Mouse (Mus musculus) cortical plate, adult 2 months (tissue): ENCODE results near the gene A230072I06Rik. TPM values are rescaled to one million over a fixed set of nuclear protein-coding genes. Genes with fewer than 3 reads are reported as not detected.

Source experiments
- H3K27ac ChIP-seq: fragments of 200-500 bp; 2 replicates; pipeline ENCODE4 v1.5.1; 2012; ENCODE audit warnings: low read length, control low read depth, inconsistent platforms; ENCODE audit not compliant: insufficient read depth
- H3K4me1 ChIP-seq: fragments of 200-500 bp; 2 replicates; pipeline ENCODE4 v1.6.1; 2011; ENCODE audit warnings: low read length; ENCODE audit not compliant: control insufficient read depth, insufficient read depth
- H3K4me3 ChIP-seq: fragments of 200-500 bp; 2 replicates; pipeline ENCODE4 v1.5.1; 2011; ENCODE audit warnings: mild to moderate bottlenecking, low read length, control low read depth; ENCODE audit not compliant: insufficient read depth
- CTCF ChIP-seq: fragments of 200-500 bp; IDR thresholded peaks from 2 replicates; pipeline ENCODE4 v1.5.1; 2011; ENCODE audit warnings: mild to moderate bottlenecking, control low read depth, low read length; ENCODE audit not compliant: insufficient read depth; ENCODE audit errors: extremely low read depth
- POLR2A ChIP-seq: fragments of 200-500 bp; IDR thresholded peaks from 2 replicates; pipeline ENCODE4 v1.6.1; 2011; ENCODE audit warnings: mild to moderate bottlenecking, low read length, control low read depth; ENCODE audit not compliant: insufficient read depth; ENCODE audit errors: extremely low read depth
- polyA plus RNA-seq: library from polyadenylated mRNA; depleted of rRNA; stranded (reverse); fragments of >200 nt; gene quantifications from 2 replicates; pipeline ENCODE4 v1.2.3, GENCODE M21; 2012; rRNA removed

The A230072I06Rik gene
- polyA plus RNA-seq, 1 experiment = not detected

DNA sequence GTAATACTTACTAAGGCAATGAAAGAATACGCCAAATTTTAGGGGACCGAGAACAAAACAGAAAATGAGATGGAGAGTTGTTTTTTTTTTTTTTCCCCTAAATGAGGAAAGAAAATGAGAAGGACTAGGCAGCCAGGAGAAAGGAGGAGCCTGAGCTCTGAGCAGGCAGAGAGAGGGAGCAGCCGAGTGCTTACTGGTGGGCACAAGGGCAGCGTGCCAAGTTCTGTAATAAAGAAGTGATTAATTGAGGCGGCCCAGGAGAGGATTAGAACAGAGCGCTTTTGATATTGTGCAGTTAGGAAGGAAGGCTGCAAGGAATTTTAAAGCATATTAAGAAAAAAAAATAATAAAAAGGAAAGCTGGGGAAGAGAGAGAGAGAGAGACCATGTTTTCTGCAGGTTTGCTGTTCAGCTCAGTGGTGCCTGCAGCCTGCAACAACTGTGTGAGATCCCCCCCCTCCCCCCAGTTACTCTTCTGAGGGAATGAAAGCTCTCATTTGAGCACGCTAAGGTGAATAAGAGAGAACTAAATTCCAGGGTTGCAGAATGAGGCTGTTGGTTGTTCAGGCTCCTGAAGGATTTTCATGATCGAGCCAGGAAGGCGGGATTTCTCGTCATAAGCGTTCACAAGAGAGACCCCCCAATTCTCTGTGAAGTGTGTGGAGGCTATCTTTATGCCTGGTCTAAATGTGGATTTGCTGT lies 41.3 kb downstream of the A230072I06Rik start:
- TF ChIP-seq CTCF (no peak), POLR2A (no peak)
- Histone ChIP-seq H3K4me1 (no peaks in the 10 kb centered on the region; the same call in 1 of the 2 replicates), H3K27ac (peak overlapping the region; percentile 28; the same call in 1 of the 2 replicates), H3K4me3 (no peak overlapping the region)

DNA sequence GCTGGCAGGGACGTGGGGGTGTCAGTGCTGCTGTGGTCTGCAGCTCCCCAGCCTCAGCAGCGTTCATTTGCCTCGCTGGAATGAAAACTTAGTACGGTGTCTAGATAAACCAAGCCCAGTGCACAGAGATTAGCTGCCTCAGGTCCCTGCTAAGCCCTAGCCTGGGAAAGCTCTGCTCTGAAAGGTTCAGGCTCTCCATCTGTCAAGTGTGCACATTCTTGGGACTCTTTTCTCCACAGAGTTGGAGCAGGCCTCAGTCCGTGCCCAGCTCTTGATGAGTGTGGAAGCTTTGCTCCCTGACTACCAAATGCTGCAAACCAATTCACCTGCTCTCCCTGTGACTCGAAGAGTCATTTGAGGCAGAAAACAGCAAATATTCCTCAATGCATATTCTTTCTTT lies 43.5 kb downstream of the A230072I06Rik start:
- Histone ChIP-seq H3K4me3 (no peak overlapping the region), H3K27ac (no peak overlapping the region), H3K4me1 (no peaks in the 10 kb centered on the region; the same call in 1 of the 2 replicates)
- TF ChIP-seq POLR2A = no peak
- TF ChIP-seq CTCF = no peak

DNA sequence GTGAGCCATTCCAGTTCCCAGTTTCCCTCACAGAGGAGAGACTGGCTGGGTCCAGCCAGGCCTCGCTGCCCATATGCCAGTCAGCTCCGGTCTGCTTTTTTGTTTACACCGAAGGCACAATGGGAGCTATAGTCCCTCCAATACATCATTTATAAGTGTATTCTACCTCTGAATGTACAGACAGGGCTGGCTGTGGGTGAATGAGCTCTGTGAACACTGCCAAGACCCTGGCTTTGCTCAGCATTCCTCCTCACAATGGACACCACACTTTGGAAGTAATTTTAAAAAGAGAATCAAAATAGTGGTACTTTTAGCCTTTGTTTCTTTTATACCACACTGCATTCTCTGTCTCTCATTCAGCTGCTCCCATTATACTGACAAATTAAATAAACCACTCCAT lies 44.6 kb downstream of the A230072I06Rik start:
- no peak for TF ChIP-seq POLR2A
- no peak overlapping the region for H3K4me3 ChIP-seq
- H3K27ac ChIP-seq = no peak overlapping the region
- no peaks in the 10 kb centered on the region; the same call in 1 of the 2 replicates for H3K4me1 ChIP-seq

DNA sequence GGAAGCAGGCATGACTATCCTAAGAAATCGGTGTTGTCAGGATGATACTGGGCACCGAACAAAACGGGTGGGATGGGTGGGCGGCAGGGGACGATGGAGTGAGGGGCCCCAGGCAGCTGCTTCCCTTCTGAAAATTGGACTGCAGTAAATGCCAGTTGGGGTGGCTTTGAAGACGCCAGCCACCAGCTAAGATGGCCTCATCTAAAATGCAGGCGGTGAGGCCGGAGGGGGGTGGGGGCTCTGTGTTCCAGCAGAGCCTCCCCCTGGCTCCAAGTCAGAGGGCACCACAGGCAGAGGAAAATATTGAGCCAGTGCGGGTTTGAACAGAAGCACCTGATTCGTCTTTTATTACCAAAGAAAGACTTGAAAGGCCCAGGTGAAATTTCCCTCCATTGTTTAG lies 45.9 kb downstream of the A230072I06Rik start:
- Histone ChIP-seq H3K4me1 (no peaks in the 10 kb centered on the region; the same call in 1 of the 2 replicates), H3K4me3 (no peak overlapping the region), H3K27ac (no peak overlapping the region)
- TF ChIP-seq POLR2A (no peak), CTCF (no peak)

DNA sequence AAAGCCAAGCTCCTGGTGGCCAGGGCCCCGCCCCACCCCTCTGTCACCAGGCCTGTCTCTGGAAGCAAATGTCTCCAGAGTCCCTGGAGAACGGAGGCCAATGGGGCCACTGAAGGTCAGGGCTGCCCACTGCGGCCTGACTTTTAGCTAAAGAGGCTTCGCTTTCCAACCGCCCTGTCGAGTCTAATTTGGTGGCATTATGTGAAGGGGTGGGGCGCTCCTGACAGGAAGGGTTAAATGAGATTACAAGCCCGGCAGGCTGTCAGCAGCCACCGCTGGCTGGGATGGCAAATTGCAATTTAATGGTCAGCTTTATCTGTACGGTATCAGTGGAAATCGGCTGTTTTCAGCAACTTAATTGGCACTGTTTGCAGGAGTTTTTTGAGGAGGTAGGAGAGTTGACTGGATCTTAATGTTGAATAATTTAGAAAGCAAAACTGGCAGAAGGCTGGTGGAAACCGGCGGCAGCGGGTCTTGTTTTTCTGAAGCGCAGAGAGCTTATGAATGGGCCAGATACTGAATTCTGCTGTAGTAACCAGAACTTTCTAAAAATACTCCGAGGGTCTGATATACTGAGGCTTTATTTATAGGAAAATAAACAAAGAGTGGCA lies 46.5 kb downstream of the A230072I06Rik start:
- Histone ChIP-seq H3K4me1 (no peaks in the 10 kb centered on the region; the same call in 1 of the 2 replicates), H3K4me3 (no peak overlapping the region), H3K27ac (no peak overlapping the region)
- TF ChIP-seq POLR2A = no peak
- no peak for TF ChIP-seq CTCF

DNA sequence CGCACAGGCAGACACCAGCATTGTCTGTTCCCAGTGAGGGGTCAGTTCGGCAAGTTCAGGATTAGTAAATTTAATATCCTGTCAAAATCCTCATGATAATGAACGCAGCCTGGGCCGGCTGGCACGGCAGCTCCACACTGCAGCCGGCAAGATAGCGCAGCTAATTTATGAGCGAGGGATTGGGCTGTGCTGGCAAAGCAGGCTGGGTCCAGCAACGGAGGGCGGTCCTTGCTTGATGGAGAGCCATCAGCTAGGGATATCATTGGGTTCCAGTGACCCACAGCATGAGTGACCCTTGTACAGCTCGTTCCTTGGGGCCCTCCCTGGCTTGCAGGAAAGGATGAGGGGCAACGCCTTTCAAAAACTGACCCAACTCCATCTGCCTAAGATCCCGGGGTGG lies 48.6 kb downstream of the A230072I06Rik start:
- no peak overlapping the region for H3K4me3 ChIP-seq
- H3K4me1 ChIP-seq = no peaks in the 10 kb centered on the region
- no peak for TF ChIP-seq CTCF
- TF ChIP-seq POLR2A = no peak
- no peak overlapping the region for H3K27ac ChIP-seq

DNA sequence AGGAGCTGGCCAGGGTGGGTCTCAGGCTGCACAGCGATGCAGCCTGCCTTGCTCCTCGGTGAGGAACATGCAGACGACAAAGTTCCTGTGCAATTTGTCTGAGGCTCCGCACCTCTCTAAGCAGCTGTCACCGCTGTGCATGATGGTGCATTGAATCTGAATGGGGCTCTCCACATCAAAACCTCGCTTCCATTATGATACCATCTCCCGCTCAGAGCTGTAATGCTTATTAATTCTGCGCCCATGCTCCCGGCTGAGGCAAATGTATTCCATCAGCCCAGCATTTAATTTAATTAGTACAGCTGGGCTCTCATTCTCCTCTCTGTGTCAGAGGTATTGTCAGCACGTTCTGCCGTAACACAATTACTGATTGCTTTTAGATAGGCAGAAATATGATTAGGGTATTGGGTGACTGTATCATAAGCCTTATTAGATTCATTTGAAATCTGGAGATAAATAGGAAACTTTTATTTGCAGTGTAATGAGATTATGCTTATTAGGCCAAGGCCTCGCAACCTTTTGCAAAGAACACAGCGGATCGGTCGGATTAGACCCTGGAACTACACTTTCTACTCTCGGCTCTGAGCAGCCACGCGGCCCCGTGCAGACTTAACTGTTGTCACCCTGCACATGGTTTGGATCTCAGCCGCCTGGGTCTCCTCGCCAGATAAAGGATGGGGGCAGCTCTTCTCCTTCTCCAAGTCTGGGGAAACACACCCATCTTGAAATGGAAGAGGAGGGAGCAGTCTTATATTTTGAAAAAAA lies 49.3 kb downstream of the A230072I06Rik start:
- no peak overlapping the region for H3K27ac ChIP-seq
- no peak overlapping the region for H3K4me3 ChIP-seq
- no peaks in the 10 kb centered on the region for H3K4me1 ChIP-seq
- TF ChIP-seq POLR2A = no peak
- TF ChIP-seq CTCF = no peak

DNA sequence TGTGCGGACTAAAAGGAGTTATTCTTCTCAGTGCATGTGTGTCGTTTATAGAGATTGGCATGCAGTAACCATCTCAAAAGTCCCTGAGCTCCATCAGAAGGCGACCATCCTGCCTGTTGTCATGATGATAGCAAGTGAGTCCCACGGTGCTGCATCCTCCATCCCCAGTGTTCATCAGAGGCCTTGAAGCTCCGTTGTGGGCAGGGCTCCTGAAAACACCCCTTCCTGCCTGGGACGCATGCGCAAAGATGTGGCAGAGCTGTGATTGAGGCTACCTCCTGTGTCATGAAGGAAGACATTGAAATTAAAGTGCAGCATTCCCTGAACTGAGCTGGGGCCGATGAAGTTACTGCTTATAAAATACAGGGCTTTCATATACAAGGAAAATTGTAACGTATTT lies 49.9 kb downstream of the A230072I06Rik start:
- H3K27ac ChIP-seq = no peak overlapping the region
- no peak for TF ChIP-seq CTCF
- no peak for TF ChIP-seq POLR2A
- H3K4me3 ChIP-seq = no peak overlapping the region
- H3K4me1 ChIP-seq = no peaks in the 10 kb centered on the region

DNA sequence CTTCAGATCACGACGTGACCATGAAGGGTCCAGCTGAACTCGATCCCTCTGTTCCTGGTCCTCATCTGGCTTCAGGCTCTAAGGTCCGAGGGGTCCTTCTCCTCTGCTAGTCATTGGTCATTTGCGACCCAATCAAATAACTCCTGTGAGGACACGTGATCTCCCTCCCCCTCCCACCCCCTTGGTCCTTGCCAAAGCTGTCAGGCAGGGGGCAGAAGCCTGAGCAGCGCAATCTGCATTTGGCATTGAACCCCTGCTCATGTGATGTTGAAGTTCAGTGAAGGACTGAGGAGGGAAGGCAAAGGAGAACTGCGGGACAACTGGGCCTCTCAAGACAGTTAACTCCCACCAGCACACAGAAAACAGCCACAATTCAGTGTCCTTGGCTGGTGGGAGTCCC lies 51.4 kb downstream of the A230072I06Rik start:
- TF ChIP-seq POLR2A = no peak
- TF ChIP-seq CTCF = no peak
- Histone ChIP-seq H3K27ac (no peak overlapping the region), H3K4me1 (no peaks in the 10 kb centered on the region), H3K4me3 (no peak overlapping the region)

Other genes with a start within 250 kb of the A230072I06Rik start
- 6.1 and 6.8 TPM in 2 replicates for gene Sox1, start 116.5 kb downstream of the A230072I06Rik start, polyA plus RNA-seq